Mouse (Mus musculus): ENCODE results near the gene Celf1. TPM values are rescaled to one million over a fixed set of nuclear protein-coding genes. Genes with fewer than 3 reads are reported as not detected.
"Not testable (repeated sequence)": the region's sequence is repeated elsewhere in the genome, so short reads cannot be mapped to it uniquely, and the experiment has no call there.

Celf1 gene
- polyA plus RNA-seq, 1 experiment from 2014 or later, result 108 TPM

DNA sequence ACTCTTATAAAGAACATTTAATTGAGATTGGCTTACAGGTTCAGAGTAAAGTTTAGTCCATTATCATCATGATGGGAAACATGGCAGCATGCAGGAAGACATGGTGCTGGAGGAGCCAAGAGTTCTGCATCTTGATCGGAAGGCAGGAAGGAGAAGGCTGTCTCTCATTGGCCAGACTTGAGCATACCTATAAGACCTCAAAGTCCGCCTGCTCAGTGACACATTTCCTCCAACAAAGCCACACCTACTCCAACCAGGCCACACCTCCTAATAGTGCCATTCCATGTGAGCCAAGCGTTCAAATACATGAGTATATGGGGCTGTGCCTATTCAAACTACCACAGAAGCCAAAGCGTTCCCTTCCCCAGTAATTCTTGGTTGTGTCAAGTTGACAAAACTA lies 91.0 kb downstream of the Celf1 start:
- Histone ChIP-seq H3K9me3 (no peaks in the 10 kb centered on the region), H3K4me3 (no peak overlapping the region), H3K4me1 (replicated peaks) (no peaks in the 10 kb centered on the region), H3K27me3 (no peaks in the 10 kb centered on the region), H3K4me2 (no peak overlapping the region), H3K36me3 (no peaks in the 10 kb centered on the region), H3K27ac (no peak overlapping the region), H3K9ac (no peak overlapping the region)
- 84% methylated on average over 4 of the region's 4 CpGs for WGBS
- ATAC-seq (ENCODE audit: low FRiP score), result no peak

DNA sequence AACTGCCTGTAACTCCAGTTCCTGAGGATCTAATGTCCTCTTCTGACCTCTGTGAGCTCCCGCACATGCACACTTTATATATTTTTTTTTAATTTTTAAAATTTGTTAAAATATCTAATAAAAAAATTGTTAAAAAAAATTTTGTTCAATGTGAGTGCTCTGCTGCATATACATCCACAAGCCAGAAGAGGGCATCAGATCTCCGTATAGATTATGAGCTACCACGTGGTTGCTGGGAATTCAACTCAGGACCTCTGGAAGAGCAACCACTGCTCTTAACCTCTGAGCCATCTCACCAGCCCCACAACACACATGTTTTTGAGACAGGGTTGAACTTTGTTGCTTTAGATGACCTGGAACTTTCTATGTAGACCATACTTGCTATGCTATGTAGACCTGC lies 92.8 kb downstream of the Celf1 start:
- 19% methylated on average over 3 of the region's 3 CpGs for WGBS
- no peak overlapping the region for H3K9ac ChIP-seq
- H3K9me3 ChIP-seq, result no peaks in the 10 kb centered on the region
- ATAC-seq (ENCODE audit: low FRiP score), result no peak
- no peak overlapping the region for H3K27ac ChIP-seq
- H3K27me3 ChIP-seq, result no peaks in the 10 kb centered on the region
- no peaks in the 10 kb centered on the region for H3K36me3 ChIP-seq
- H3K4me3 ChIP-seq, result no peak overlapping the region
- H3K4me1 ChIP-seq (replicated peaks), result no peaks in the 10 kb centered on the region
- H3K4me2 ChIP-seq, result no peak overlapping the region

DNA sequence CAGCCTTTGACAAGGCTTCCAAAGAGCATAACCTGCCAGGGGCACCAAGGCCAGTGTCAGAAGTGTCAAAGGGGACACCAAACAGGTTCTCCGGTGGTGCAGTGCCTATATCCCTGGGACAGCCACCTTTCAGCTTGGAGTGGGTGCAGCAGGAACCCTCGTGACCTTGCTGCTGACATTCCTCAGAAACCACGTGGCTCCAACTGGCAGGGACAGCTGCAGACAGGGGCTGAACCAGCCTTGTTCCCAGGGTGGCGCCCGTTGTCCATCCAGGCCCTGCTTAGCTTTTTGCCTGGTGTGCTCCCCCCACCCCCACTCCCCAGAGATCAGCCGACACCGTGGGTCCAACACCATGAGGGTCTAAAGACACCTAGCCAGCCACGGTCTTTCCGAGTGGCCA lies 95.2 kb downstream of the Celf1 start, which contains the start of gene Rapsn:
Rapsn (plus strand) TSS at position 236 of the 400 bp plus-strand sequence.
- 71% methylated on average over 9 of the region's 9 CpGs for WGBS
- Histone ChIP-seq H3K9me3 (no peaks in the 10 kb centered on the region; the same call in 1 of the 2 replicates), H3K4me3 (no peak within 1 kb of the TSS), H3K9ac (no peak within 1 kb of the TSS; the same call in 1 of the 2 replicates), H3K4me2 (no peak within 1 kb of the TSS), H3K4me1 (replicated peaks) (no peaks in the 10 kb centered on the region), H3K27ac (no peak within 1 kb of the TSS), H3K27me3 (no peaks in the 10 kb centered on the region), H3K36me3 (no peaks in the 10 kb centered on the region)
- no peak for ATAC-seq (ENCODE audit: low FRiP score)

DNA sequence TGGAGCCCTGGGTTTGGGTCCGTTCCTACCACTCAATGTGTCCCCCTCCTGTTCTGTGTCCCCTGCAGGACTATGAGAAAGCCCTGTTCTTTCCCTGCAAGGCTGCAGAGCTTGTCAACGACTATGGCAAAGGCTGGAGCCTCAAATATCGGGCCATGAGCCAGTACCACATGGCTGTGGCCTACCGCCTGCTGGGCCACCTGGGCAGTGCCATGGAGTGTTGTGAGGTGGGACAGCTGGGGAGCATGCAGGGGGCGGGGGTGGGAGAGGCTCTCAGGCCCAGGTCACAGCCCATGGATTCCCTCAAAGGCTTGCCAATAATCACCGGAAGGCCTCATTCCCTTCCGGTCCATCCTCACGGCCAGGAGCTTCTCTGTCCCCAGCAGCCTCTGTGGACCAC lies 101.6 kb downstream of the Celf1 start:
- H3K27me3 ChIP-seq, result no peaks in the 10 kb centered on the region
- ATAC-seq (ENCODE audit: low FRiP score), result no peak

GRCm38 (mm10) chr2:91042651-91043398 lies 102.6 kb downstream of the Celf1 start:
- Histone ChIP-seq H3K36me3 (no peaks in the 10 kb centered on the region), H3K9me3 (no peaks in the 10 kb centered on the region; the same call in 1 of the 2 replicates), H3K27ac (no peak overlapping the region), H3K27me3 (no peaks in the 10 kb centered on the region), H3K4me1 (replicated peaks) (peaks cover 5% of the 10 kb centered on the region), H3K9ac (no peak overlapping the region), H3K4me3 (no peak overlapping the region), H3K4me2 (no peak overlapping the region)
- WGBS, result 68% methylated on average over 21 of the region's 21 CpGs
- no peak for ATAC-seq (ENCODE audit: low FRiP score)

More for the DNA sequence above, 101.6 kb downstream of the Celf1 start:
- no peak overlapping the region for H3K27ac ChIP-seq
- no peak overlapping the region for H3K4me2 ChIP-seq
- WGBS, result 72% methylated on average over 8 of the region's 8 CpGs
- H3K4me3 ChIP-seq, result no peak overlapping the region
- no peak overlapping the region; the same call in 1 of the 2 replicates for H3K9ac ChIP-seq
- H3K4me1 ChIP-seq (replicated peaks), result peaks cover 5% of the 10 kb centered on the region
- no peaks in the 10 kb centered on the region; the same call in 1 of the 2 replicates for H3K9me3 ChIP-seq
- no peaks in the 10 kb centered on the region for H3K36me3 ChIP-seq

- Histone ChIP-seq H3K36me3 (no peaks in the 10 kb centered on the region), H3K4me2 (no peak overlapping the region), H3K9ac (no peak overlapping the region), H3K4me3 (no peak overlapping the region), H3K27ac (no peak overlapping the region), H3K4me1 (replicated peaks) (peaks cover 5% of the 10 kb centered on the region), H3K9me3 (no peaks in the 10 kb centered on the region; the same call in 1 of the 2 replicates), H3K27me3 (no peaks in the 10 kb centered on the region)
- WGBS, result 81% methylated on average over 13 of the region's 13 CpGs
- ATAC-seq (ENCODE audit: low FRiP score), result no peak
These were observed 104.5 kb downstream of the Celf1 start for GRCm38 (mm10) chr2:91044727-91045126.

DNA sequence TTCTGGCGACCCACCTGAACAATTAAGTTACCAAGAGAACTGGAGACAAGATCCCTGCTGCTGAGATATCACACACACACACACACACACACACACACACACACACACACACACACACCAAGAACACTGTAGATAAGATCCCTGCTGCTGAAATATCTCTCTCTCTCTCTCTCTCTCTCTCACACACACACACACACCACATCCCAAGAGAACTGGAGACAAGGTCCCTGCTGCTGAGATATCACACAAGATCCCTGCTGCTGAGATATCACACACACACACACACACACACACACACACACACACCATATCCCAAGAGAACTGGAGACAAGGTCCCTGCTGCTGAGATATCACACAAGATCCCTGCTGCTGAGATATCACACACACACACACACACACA lies 105.6 kb downstream of the Celf1 start:
- not testable (repeated sequence) for H3K4me2 ChIP-seq; H3K27me3 ChIP-seq; H3K9me3 ChIP-seq; ATAC-seq (ENCODE audit: low FRiP score); H3K4me1 ChIP-seq (replicated peaks); H3K9ac ChIP-seq; H3K27ac ChIP-seq; H3K4me3 ChIP-seq; H3K36me3 ChIP-seq
- WGBS, result 86% methylated on average over 1 of the region's 1 CpGs

- no peak overlapping the region for H3K27ac ChIP-seq
- no peaks in the 10 kb centered on the region; the same call in 1 of the 2 replicates for H3K36me3 ChIP-seq
- 80% methylated on average over 9 of the region's 9 CpGs for WGBS
- no peaks in the 10 kb centered on the region for H3K9me3 ChIP-seq
- no peak overlapping the region for H3K4me2 ChIP-seq
- no peak overlapping the region for H3K4me3 ChIP-seq
- H3K27me3 ChIP-seq, result no peaks in the 10 kb centered on the region
- ATAC-seq (ENCODE audit: low FRiP score), result no peak
- H3K4me1 ChIP-seq (replicated peaks), result peaks cover 5% of the 10 kb centered on the region
- no peak overlapping the region for H3K9ac ChIP-seq
These were observed 107.2 kb downstream of the Celf1 start for GRCm38 (mm10) chr2:91047359-91047758.

- peaks cover 20% of the 10 kb centered on the region for H3K4me1 ChIP-seq (replicated peaks)
- H3K36me3 ChIP-seq, result peaks cover 17% of the 10 kb centered on the region
- no peak overlapping the region for H3K27ac ChIP-seq
- 78% methylated on average over 3 of the region's 3 CpGs for WGBS
- no peaks in the 10 kb centered on the region for H3K27me3 ChIP-seq
- no peak for ATAC-seq (ENCODE audit: low FRiP score)
- H3K9me3 ChIP-seq, result no peaks in the 10 kb centered on the region
- H3K9ac ChIP-seq, result no peak overlapping the region
- H3K4me3 ChIP-seq, result no peak overlapping the region
- no peak overlapping the region for H3K4me2 ChIP-seq
These were observed 111.7 kb downstream of the Celf1 start for GRCm38 (mm10) chr2:91051917-91052316.

GRCm38 (mm10) chr2:91052752-91053151 lies 112.6 kb downstream of the Celf1 start:
- H3K36me3 ChIP-seq, result peaks cover 25% of the 10 kb centered on the region
- H3K27ac ChIP-seq, result no peak overlapping the region
- ATAC-seq (ENCODE audit: low FRiP score), result no peak
- peak overlapping the region; percentile 99 for H3K4me2 ChIP-seq
- no peaks in the 10 kb centered on the region for H3K9me3 ChIP-seq
- H3K4me3 ChIP-seq, result peak overlapping the region; percentile 0; the same call in 1 of the 2 replicates
- no peaks in the 10 kb centered on the region for H3K27me3 ChIP-seq
- WGBS, result 56% methylated on average over 2 of the region's 2 CpGs
- no peak overlapping the region for H3K9ac ChIP-seq
- peaks cover 20% of the 10 kb centered on the region for H3K4me1 ChIP-seq (replicated peaks)

DNA sequence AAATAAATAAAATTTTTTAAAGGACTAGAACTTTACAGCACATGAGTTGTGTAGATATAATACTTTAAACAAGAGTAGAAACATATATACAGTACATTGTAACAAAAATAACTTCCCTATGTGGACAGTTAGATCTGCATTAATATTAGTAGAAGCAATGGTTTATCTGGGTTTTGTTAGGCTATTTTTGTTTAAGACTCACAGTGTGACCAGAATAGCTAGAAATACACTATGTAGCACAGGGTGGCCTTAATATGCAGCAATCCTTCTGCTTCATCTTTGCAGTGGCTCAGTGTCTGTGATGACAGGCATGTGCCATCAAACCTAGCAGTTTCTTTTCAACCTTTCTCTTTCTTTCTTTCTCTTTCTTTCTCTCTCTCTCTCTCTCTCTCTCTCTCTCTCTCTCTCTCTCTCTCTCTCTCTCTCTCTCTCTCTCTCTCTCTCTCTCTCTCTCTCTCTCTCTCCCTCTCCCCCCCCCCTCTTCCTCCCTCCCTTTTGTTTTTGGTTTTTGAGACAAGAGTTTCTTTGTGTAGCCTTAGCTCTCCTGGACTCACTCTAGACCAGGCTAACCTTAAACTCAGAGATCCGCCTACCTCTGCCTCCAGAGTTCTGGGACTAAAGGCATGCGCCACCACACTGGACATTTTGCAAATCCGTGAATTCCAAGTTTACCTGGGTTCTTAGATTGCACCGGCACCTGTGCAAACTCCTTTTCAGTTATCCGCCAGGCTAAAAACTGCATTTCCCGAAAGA lies 113.2 kb downstream of the Celf1 start:
- under 1% methylated on average over 6 of the region's 6 CpGs for WGBS
- Histone ChIP-seq H3K4me3 (peak overlapping the region; percentile 79), H3K9ac (peak overlapping the region; percentile 85), H3K4me2 (peak overlapping the region; percentile 99), H3K27me3 (no peaks in the 10 kb centered on the region), H3K36me3 (peaks cover 31% of the 10 kb centered on the region), H3K9me3 (no peaks in the 10 kb centered on the region), H3K4me1 (replicated peaks) (peaks cover 20% of the 10 kb centered on the region), H3K27ac (0 out of 2 replicates have a peak overlapping the region, but pooled peaks have one; percentile 94)
- ATAC-seq (ENCODE audit: low FRiP score), result peak; percentile 75; the same call in 1 of the 2 replicates

DNA sequence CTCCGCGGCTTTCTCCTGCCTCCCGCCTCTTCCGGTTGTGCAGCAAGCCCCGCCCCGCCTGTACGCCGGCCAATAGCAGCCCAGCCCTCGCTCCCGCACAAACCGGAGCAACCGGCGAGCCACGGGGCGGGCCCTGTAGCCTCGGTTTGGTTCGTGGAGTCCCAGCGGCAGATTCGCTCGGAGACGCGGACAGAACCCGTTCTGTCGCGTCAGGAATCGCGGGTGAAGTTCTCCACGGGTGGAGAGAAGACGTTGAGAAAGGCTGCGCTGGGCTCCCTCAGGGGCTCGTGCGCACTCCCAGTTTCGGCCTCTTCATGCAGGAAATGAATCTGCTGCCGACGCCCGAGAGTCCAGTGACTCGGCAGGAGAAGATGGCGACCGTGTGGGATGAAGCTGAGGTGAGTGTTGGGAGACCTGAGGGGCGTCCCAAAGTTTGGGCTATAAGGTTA lies 113.8 kb downstream of the Celf1 start, which contains the start of gene Psmc3:
Psmc3 (plus strand) TSS at position 76 of the 449 bp plus-strand sequence.
- Histone ChIP-seq H3K9me3 (no peaks in the 10 kb centered on the region), H3K27me3 (no peaks in the 10 kb centered on the region), H3K4me3 (peak within 1 kb of the TSS; percentile 79), H3K27ac (peak within 1 kb of the TSS; percentile 94), H3K4me1 (replicated peaks) (peaks cover 20% of the 10 kb centered on the region), H3K9ac (peak within 1 kb of the TSS; percentile 85), H3K36me3 (peaks cover 37% of the 10 kb centered on the region), H3K4me2 (peak within 1 kb of the TSS; percentile 99)
- peak; percentile 99 for ATAC-seq (ENCODE audit: low FRiP score)
- WGBS, result 0% methylated on average over 40 of the region's 40 CpGs

All from hindbrain, embryonic 13.5 days (tissue).